Mouse (Mus musculus) kidney, postnatal 0 days (tissue): ENCODE measurements around the gene Elovl7. TPM values are rescaled to one million over a fixed set of nuclear protein-coding genes. Genes with fewer than 3 reads are reported as not detected.

Experiments used
- ATAC-seq: fragments of 200-750 bp; cut with Nextera tagmentation; replicated peaks from 2 replicates; pipeline ENCODE4 v1.8.0; 2017; ENCODE audit warnings: low read depth, moderate number of reproducible peaks, moderate TSS enrichment, moderate library complexity; ENCODE audit not compliant: low FRiP score
- DNase-seq: peaks from one replicate; pipeline ENCODE4 v3.0.0-alpha.2; 2016; ENCODE audit warnings: low spot score
- H3K27ac ChIP-seq: fragments of 300-500 bp; sonication (generic); 2 replicates; pipeline ENCODE4 v1.5.1; 2014; ENCODE audit warnings: mild to moderate bottlenecking
- H3K27me3 ChIP-seq: fragments of 300-500 bp; sonication (generic); 2 replicates; pipeline ENCODE4 v1.6.1; 2014; ENCODE audit warnings: low read length, mixed read lengths; ENCODE audit not compliant: insufficient read depth
- H3K36me3 ChIP-seq: fragments of 300-500 bp; sonication (generic); 2 replicates; pipeline ENCODE4 v1.6.1; 2014; ENCODE audit warnings: low read length, mixed read lengths; ENCODE audit not compliant: insufficient read depth
- H3K4me1 ChIP-seq: fragments of 300-500 bp; sonication (generic); replicated peaks from 2 replicates; pipeline ENCODE4 v1.6.1; 2014; ENCODE audit warnings: antibody characterized with exemption, low read length, mixed read lengths; ENCODE audit not compliant: insufficient read depth
- H3K4me2 ChIP-seq: fragments of 300-500 bp; sonication (generic); 2 replicates; pipeline ENCODE4 v1.6.1; 2014; ENCODE audit warnings: mild to moderate bottlenecking, low read length, moderate library complexity, mixed read lengths
- H3K4me3 ChIP-seq: fragments of 300-500 bp; sonication (generic); replicated peaks from 2 replicates; pipeline ENCODE4 v1.5.1; 2014; ENCODE audit warnings: low read depth, low read length
- H3K9ac ChIP-seq: fragments of 300-500 bp; sonication (generic); 2 replicates; pipeline ENCODE4 v1.6.1; 2014; ENCODE audit warnings: low read depth, low read length
- H3K9me3 ChIP-seq: fragments of 300-500 bp; sonication (generic); replicated peaks from 2 replicates; pipeline ENCODE4 v1.6.1; 2016; ENCODE audit warnings: low read length, inconsistent platforms, mixed read lengths
- CTCF ChIP-seq: IDR thresholded peaks from 2 replicates; pipeline ENCODE4 v1.5.1; 2016; ENCODE audit warnings: antibody characterized with exemption, low read depth, mild to moderate bottlenecking, moderate library complexity
- WGBS: fragments of 180-500 bp; shearing (Covaris S2); extraction: QIAGEN DNeasy Blood & Tissue Kit; methylation state at CpG from one replicate; pipeline ENCODE4 v1.1.7; 2014; 5-methylcytosine and 5-hydroxymethylcytosine counted together
- polyA plus RNA-seq: library from polyadenylated mRNA; unstranded; fragments of >200 nt; fragmentation: Nextera tagmentation; extraction: Ambion mirVana; gene quantifications from 2 replicates; pipeline ENCODE4 v1.2.1, GENCODE M21; 2015

Gene Elovl7
- polyA plus RNA-seq, 1 experiment from 2014 or later, result 34.5 TPM

GRCm38 (mm10) chr13:108320216-108320615, 106.0 kb downstream of the Elovl7 start:
- H3K27ac ChIP-seq, result no peak overlapping the region
- H3K36me3 ChIP-seq, result 0 out of 2 replicates have a peak, but pooled peaks cover 4% of the 10 kb centered on the region
- 0 out of 2 replicates have a peak, but pooled peaks cover 9% of the 10 kb centered on the region for H3K4me1 ChIP-seq
- WGBS, result 93% methylated on average over 8 of the region's 8 CpGs
- DNase-seq (no peak), ATAC-seq (no peak)
- H3K4me3 ChIP-seq, result no peak overlapping the region
- H3K9me3 ChIP-seq, result no peaks in the 10 kb centered on the region
- H3K27me3 ChIP-seq, result no peaks in the 10 kb centered on the region
- TF ChIP-seq CTCF, result no peak
- H3K9ac ChIP-seq, result no peak overlapping the region
- H3K4me2 ChIP-seq, result no peak overlapping the region

GRCm38 (mm10) chr13:108322466-108322865, 108.3 kb downstream of the Elovl7 start:
- no peaks in the 10 kb centered on the region for H3K4me1 ChIP-seq
- 52% methylated on average over 2 of the region's 2 CpGs for WGBS
- no peak overlapping the region for H3K9ac ChIP-seq
- no peak overlapping the region for H3K27ac ChIP-seq
- DNase-seq (no peak), ATAC-seq (no peak)
- no peaks in the 10 kb centered on the region for H3K27me3 ChIP-seq
- H3K36me3 ChIP-seq, result 0 out of 2 replicates have a peak, but pooled peaks cover 6% of the 10 kb centered on the region
- no peak overlapping the region for H3K4me2 ChIP-seq
- H3K4me3 ChIP-seq, result no peak overlapping the region
- H3K9me3 ChIP-seq, result no peaks in the 10 kb centered on the region
- no peak for TF ChIP-seq CTCF

- Histone ChIP-seq H3K4me1 (no peaks in the 10 kb centered on the region), H3K27me3 (no peaks in the 10 kb centered on the region), H3K36me3 (0 out of 2 replicates have a peak, but pooled peaks cover 6% of the 10 kb centered on the region), H3K4me2 (no peak overlapping the region), H3K9me3 (no peaks in the 10 kb centered on the region), H3K4me3 (no peak overlapping the region), H3K27ac (no peak overlapping the region), H3K9ac (no peak overlapping the region)
- ATAC-seq (no peak), DNase-seq (no peak)
- TF ChIP-seq CTCF, result no peak
- WGBS, result 83% methylated on average over 2 of the region's 2 CpGs
Observed at GRCm38 (mm10) chr13:108323317-108323716, 109.1 kb downstream of the Elovl7 start.

- Histone ChIP-seq H3K4me1 (no peaks in the 10 kb centered on the region), H3K27me3 (no peaks in the 10 kb centered on the region), H3K4me3 (no peak overlapping the region), H3K9ac (no peak overlapping the region), H3K27ac (peak overlapping the region; percentile 82), H3K36me3 (0 out of 2 replicates have a peak, but pooled peaks cover 6% of the 10 kb centered on the region), H3K9me3 (no peaks in the 10 kb centered on the region), H3K4me2 (peak overlapping the region; percentile 34)
- ATAC-seq (peak; percentile 79), DNase-seq (no peak)
- TF ChIP-seq CTCF, result no peak
- 57% methylated on average over 22 of the region's 22 CpGs for WGBS
Observed at GRCm38 (mm10) chr13:108323866-108324829, 109.9 kb downstream of the Elovl7 start.

GRCm38 (mm10) chr13:108325871-108326270, 111.7 kb downstream of the Elovl7 start:
- no peak for ATAC-seq
- Histone ChIP-seq H3K27ac (0 out of 2 replicates have a peak overlapping the region, but pooled peaks have one; percentile 27), H3K27me3 (no peaks in the 10 kb centered on the region), H3K4me1 (no peaks in the 10 kb centered on the region), H3K36me3 (0 out of 2 replicates have a peak, but pooled peaks cover 6% of the 10 kb centered on the region), H3K9me3 (no peaks in the 10 kb centered on the region), H3K9ac (no peak overlapping the region), H3K4me3 (no peak overlapping the region), H3K4me2 (no peak overlapping the region)
- DNase-seq, result no peak
- 84% methylated on average over 5 of the region's 5 CpGs for WGBS
- no peak for TF ChIP-seq CTCF

- Histone ChIP-seq H3K27me3 (no peaks in the 10 kb centered on the region), H3K4me1 (no peaks in the 10 kb centered on the region), H3K36me3 (0 out of 2 replicates have a peak, but pooled peaks cover 6% of the 10 kb centered on the region), H3K4me3 (no peak overlapping the region), H3K27ac (peak overlapping the region; percentile 27; the same call in 1 of the 2 replicates), H3K4me2 (no peak overlapping the region), H3K9me3 (no peaks in the 10 kb centered on the region), H3K9ac (no peak overlapping the region)
- 69% methylated on average over 10 of the region's 10 CpGs for WGBS
- ATAC-seq, result peak; percentile 66; the same call in 1 of the 2 replicates
- no peak for TF ChIP-seq CTCF
- DNase-seq, result no peak
Observed at GRCm38 (mm10) chr13:108326351-108326750, 112.1 kb downstream of the Elovl7 start.
